Mouse (Mus musculus) CH12.LX (cell line): ENCODE data around the gene Gm20481. TPM values are rescaled to one million over a fixed set of nuclear protein-coding genes. Genes with fewer than 3 reads are reported as not detected.

Source experiments
- DNase-seq: peaks from one replicate; pipeline ENCODE4 v3.0.0-alpha.2; 2013; ENCODE audit errors: extremely low read depth
- H3K27ac ChIP-seq: 2 replicates; pipeline ENCODE4 v1.5.1; 2012; ENCODE audit warnings: low read depth, mild to moderate bottlenecking, control low read depth, moderate library complexity; ENCODE audit not compliant: insufficient read depth
- H3K27me3 ChIP-seq: replicated peaks from 2 replicates; pipeline ENCODE3; 2012; ENCODE audit warnings: inconsistent platforms
- H3K36me3 ChIP-seq, 2 experiments: replicated peaks in 1 of 2; 2 replicates each; pipeline versions ENCODE3 to v1.6.1; 2012; ENCODE audit warnings: inconsistent platforms in 1 of 2, low read length in 1 of 2, mild to moderate bottlenecking in 1 of 2, mixed read lengths in 1 of 2, moderate library complexity in 1 of 2; ENCODE audit not compliant: control insufficient read depth in 1 of 2, insufficient read depth in 1 of 2
- H3K4me1 ChIP-seq, 2 experiments: 2 replicates each; pipeline ENCODE4 v1.6.1; 2012; ENCODE audit warnings: inconsistent platforms in 1 of 2, moderate library complexity in 1 of 2; ENCODE audit not compliant: insufficient read depth in 2 of 2, control insufficient read depth in 1 of 2
- H3K4me2 ChIP-seq: 2 replicates; pipeline ENCODE4 v1.6.1; 2012; ENCODE audit warnings: low read depth, mild to moderate bottlenecking, control low read depth; ENCODE audit not compliant: poor library complexity, insufficient read depth, severe bottlenecking
- H3K4me3 ChIP-seq, 3 experiments: fragments of 150-350 bp in 1 of 3; sonication (generic) in 1 of 3; replicated peaks in 1 of 3; 2 replicates each; pipeline versions ENCODE3 to v1.5.1; 2011 to 2012; ENCODE audit warnings: low read depth in 2 of 3, low read length in 2 of 3, mild to moderate bottlenecking in 2 of 3, moderate library complexity in 2 of 3, control low read depth in 1 of 3, improper control_type of control experiment in 1 of 3, inconsistent platforms in 1 of 3, mixed read lengths in 1 of 3; ENCODE audit not compliant: poor library complexity in 1 of 3
- H3K79me2 ChIP-seq: replicated peaks from 2 replicates; pipeline ENCODE4 v1.6.1; 2012; ENCODE audit warnings: mild to moderate bottlenecking, moderate library complexity; ENCODE audit not compliant: control insufficient read depth, poor library complexity, insufficient read depth, severe bottlenecking; ENCODE audit errors: extremely low read depth
- H3K9ac ChIP-seq: 2 replicates; pipeline ENCODE4 v1.6.1; 2012; ENCODE audit warnings: low read depth, mild to moderate bottlenecking, control low read depth, moderate library complexity; ENCODE audit not compliant: insufficient read depth
- H3K9me3 ChIP-seq: replicated peaks from 2 replicates; pipeline ENCODE3; 2012; ENCODE audit warnings: low read length, inconsistent platforms, mixed read lengths
- BHLHE40 ChIP-seq: IDR thresholded peaks from 2 replicates; pipeline ENCODE4 v1.6.1; 2011; ENCODE audit warnings: mild to moderate bottlenecking, low read depth, low read length, improper control_type of control experiment
- CHD1 ChIP-seq: IDR thresholded peaks from 2 replicates; pipeline ENCODE4 v1.6.1; 2012; ENCODE audit warnings: low read depth, low read length, improper control_type of control experiment, inconsistent platforms
- CHD2 ChIP-seq: IDR thresholded peaks from 2 replicates; pipeline ENCODE4 v1.6.1; 2011; ENCODE audit warnings: low read length, improper control_type of control experiment
- CTCF ChIP-seq, 2 experiments: IDR thresholded peaks in 1 of 2; conservative IDR thresholded peaks in 1 of 2; 2 replicates each; pipeline ENCODE4 v1.5.1; 2011 to 2012; ENCODE audit warnings: low read depth in 2 of 2, low read length in 2 of 2, improper control_type of control experiment in 1 of 2, inconsistent platforms in 1 of 2, mild to moderate bottlenecking in 1 of 2, moderate library complexity in 1 of 2
- E2F4 ChIP-seq: IDR thresholded peaks from 2 replicates; pipeline ENCODE4 v1.6.1; 2011; ENCODE audit warnings: low read depth, low read length, improper control_type of control experiment; ENCODE audit not compliant: insufficient replicate concordance
- ELF1 ChIP-seq: IDR thresholded peaks from 2 replicates; pipeline ENCODE4 v1.6.1; 2014; ENCODE audit warnings: low read depth, mild to moderate bottlenecking, inconsistent platforms, low read length, improper control_type of control experiment
- ETS1 ChIP-seq: conservative IDR thresholded peaks from 2 replicates; pipeline ENCODE4 v1.6.1; 2012; ENCODE audit warnings: low read depth, mild to moderate bottlenecking, inconsistent platforms, low read length, improper control_type of control experiment, moderate library complexity
- GABPA ChIP-seq: IDR thresholded peaks from 2 replicates; pipeline ENCODE4 v1.6.1; 2012; ENCODE audit warnings: low read depth, low read length, improper control_type of control experiment, inconsistent platforms; ENCODE audit not compliant: insufficient replicate concordance
- HCFC1 ChIP-seq: IDR thresholded peaks from 2 replicates; pipeline ENCODE4 v1.6.1; 2012; ENCODE audit warnings: low read depth, mild to moderate bottlenecking, inconsistent platforms, low read length, improper control_type of control experiment
- JUN ChIP-seq: IDR thresholded peaks from 2 replicates; pipeline ENCODE4 v1.6.1; 2011; ENCODE audit warnings: low read depth, mild to moderate bottlenecking, low read length, improper control_type of control experiment, moderate library complexity; ENCODE audit not compliant: insufficient read depth
- JUND ChIP-seq: conservative IDR thresholded peaks from 2 replicates; pipeline ENCODE4 v1.6.1; 2011; ENCODE audit warnings: low read depth, low read length, improper control_type of control experiment
- KAT2A ChIP-seq: IDR thresholded peaks from 2 replicates; pipeline ENCODE4 v1.6.1; 2012; ENCODE audit warnings: low read length, improper control_type of control experiment, inconsistent platforms; ENCODE audit not compliant: insufficient replicate concordance
- MAX ChIP-seq: IDR thresholded peaks from 2 replicates; pipeline ENCODE4 v1.6.1; 2011; ENCODE audit warnings: low read length, improper control_type of control experiment
- MAZ ChIP-seq: IDR thresholded peaks from 2 replicates; pipeline ENCODE4 v1.6.1; 2012; ENCODE audit warnings: low read depth, mild to moderate bottlenecking, inconsistent platforms, low read length, improper control_type of control experiment, moderate library complexity
- MEF2A ChIP-seq: IDR thresholded peaks from 2 replicates; pipeline ENCODE4 v1.6.1; 2014; ENCODE audit warnings: low read depth, mild to moderate bottlenecking, inconsistent platforms, low read length, improper control_type of control experiment, borderline replicate concordance
- MXI1 ChIP-seq: IDR thresholded peaks from 2 replicates; pipeline ENCODE4 v1.6.1; 2011; ENCODE audit warnings: mild to moderate bottlenecking, low read depth, low read length, improper control_type of control experiment
- MYC ChIP-seq: IDR thresholded peaks from 2 replicates; pipeline ENCODE4 v1.6.1; 2011; ENCODE audit warnings: low read depth, mild to moderate bottlenecking, improper control_type of control experiment, low read length
- NELFE ChIP-seq: IDR thresholded peaks from 2 replicates; pipeline ENCODE4 v1.6.1; 2011; ENCODE audit warnings: low read depth, low read length, improper control_type of control experiment
- NRF1 ChIP-seq: IDR thresholded peaks from 2 replicates; pipeline ENCODE4 v1.6.1; 2014; ENCODE audit warnings: low read depth, mild to moderate bottlenecking, inconsistent platforms, low read length, improper control_type of control experiment, moderate library complexity
- PAX5 ChIP-seq: IDR thresholded peaks from 2 replicates; pipeline ENCODE4 v1.6.1; 2012; ENCODE audit warnings: low read length, inconsistent platforms, mixed read lengths
- POLR2A ChIP-seq: IDR thresholded peaks from 2 replicates; pipeline ENCODE4 v1.6.1; 2011; ENCODE audit warnings: low read depth, mild to moderate bottlenecking, improper control_type of control experiment, low read length
- RAD21 ChIP-seq: IDR thresholded peaks from 2 replicates; pipeline ENCODE4 v1.6.1; 2011; ENCODE audit warnings: low read depth, mild to moderate bottlenecking, low read length, improper control_type of control experiment, moderate library complexity
- RCOR1 ChIP-seq: conservative IDR thresholded peaks from 2 replicates; pipeline ENCODE4 v1.6.1; 2012; ENCODE audit warnings: low read depth, mild to moderate bottlenecking, inconsistent platforms, low read length, improper control_type of control experiment
- SIN3A ChIP-seq: IDR thresholded peaks from 2 replicates; pipeline ENCODE4 v1.6.1; 2012; ENCODE audit warnings: low read length, improper control_type of control experiment, inconsistent platforms
- SMC3 ChIP-seq: IDR thresholded peaks from 2 replicates; pipeline ENCODE4 v1.6.1; 2011; ENCODE audit warnings: low read depth, low read length, improper control_type of control experiment
- TBP ChIP-seq: conservative IDR thresholded peaks from 2 replicates; pipeline ENCODE4 v1.6.1; 2011; ENCODE audit warnings: low read depth, low read length, improper control_type of control experiment
- TCF12 ChIP-seq: IDR thresholded peaks from 2 replicates; pipeline ENCODE4 v1.6.1; 2014; ENCODE audit warnings: low read depth, mild to moderate bottlenecking, inconsistent platforms, low read length, improper control_type of control experiment
- UBTF ChIP-seq: IDR thresholded peaks from 2 replicates; pipeline ENCODE4 v1.6.1; 2012; ENCODE audit warnings: low read depth, mild to moderate bottlenecking, inconsistent platforms, low read length, improper control_type of control experiment, moderate library complexity
- USF1 ChIP-seq: IDR thresholded peaks from 2 replicates; pipeline ENCODE4 v1.6.1; 2014; ENCODE audit warnings: low read depth, mild to moderate bottlenecking, inconsistent platforms, low read length, improper control_type of control experiment
- USF2 ChIP-seq: conservative IDR thresholded peaks from 2 replicates; pipeline ENCODE4 v1.6.1; 2011; ENCODE audit warnings: low read depth, low read length, improper control_type of control experiment
- ZC3H11A ChIP-seq: IDR thresholded peaks from 2 replicates; pipeline ENCODE4 v1.6.1; 2012; ENCODE audit warnings: low read depth, mild to moderate bottlenecking, inconsistent platforms, low read length, improper control_type of control experiment
- ZKSCAN1 ChIP-seq: IDR thresholded peaks from 2 replicates; pipeline ENCODE4 v1.6.1; 2012; ENCODE audit warnings: low read depth, inconsistent platforms, low read length, improper control_type of control experiment, borderline replicate concordance
- ZMIZ1 ChIP-seq: IDR thresholded peaks from 2 replicates; pipeline ENCODE4 v1.6.1; 2012; ENCODE audit warnings: low read depth, mild to moderate bottlenecking, inconsistent platforms, low read length, improper control_type of control experiment
- ZNF384 ChIP-seq: IDR thresholded peaks from 2 replicates; pipeline ENCODE4 v1.6.1; 2012; ENCODE audit warnings: low read depth, low read length, improper control_type of control experiment, inconsistent platforms
- dilution Hi-C: fragments of 300-500 bp; cut with MboI; formaldehyde crosslinking; loops from 2 replicates; pipeline ENCODE4 v1.14.3; 2020; ENCODE audit warnings: low sequenced_read_pairs; ENCODE audit not compliant: extremely low pct_unique_long_range_greater_than_20kb, extremely low pct_ligation_motif_present
- in situ Hi-C: fragments of 300-500 bp; cut with MboI; formaldehyde crosslinking; loops from 3 replicates; pipeline ENCODE4 v1.14.3; 2019; ENCODE audit warnings: low sequenced_read_pairs, low pct_ligation_motif_present, low pct_unique_long_range_greater_than_20kb, mixed read lengths
- polyA plus RNA-seq: library from polyadenylated mRNA; unstranded; fragments of >175 nt; gene quantifications from 2 replicates; pipeline ENCODE4 v1.2.1, GENCODE M21; 2012; ENCODE audit warnings: low read depth; ENCODE audit not compliant: insufficient read length
- total RNA-seq, 2 experiments: library from RNA; depleted of rRNA; stranded (reverse); fragments of 300-350 nt in 1 of 2; fragments of >200 nt in 1 of 2; gene quantifications; 2 replicates each; pipeline ENCODE4 v1.2.3; 2012 to 2014

Gene Gm20481
- total and polyA plus RNA-seq, 3 experiments, result not detected

GRCm38 (mm10) chr17:34951636-34952377 lies 17.9 kb upstream of the Gm20481 start (continued):
- TF ChIP-seq ZC3H11A (no peak), CHD1 (peak; percentile 28; the same call in 1 of the 2 replicates), JUN (no peak), USF1 (peak; percentile 26), POLR2A (no peak)

- DNase-seq, result peak; percentile 76
- in situ Hi-C loops, result no loop called here
- H3K9me3 ChIP-seq, result no peaks in the 10 kb centered on the region
- H3K27me3 ChIP-seq, result no peaks in the 10 kb centered on the region
- H3K4me1 ChIP-seq, result peaks cover 10 to 19% of the 10 kb centered on the region in 2 experiments; a peak in 3 of 4 replicates
- H3K4me3 ChIP-seq, result peak overlapping the region; percentile 87 to 98 (median 96)
- H3K27ac ChIP-seq, result peak overlapping the region; percentile 60; the same call in 1 of the 2 replicates
- peaks cover 15 to 29% of the 10 kb centered on the region in 2 experiments for H3K36me3 ChIP-seq
- peaks cover 19% of the 10 kb centered on the region for H3K79me2 ChIP-seq
- H3K9ac ChIP-seq, result peak overlapping the region; percentile 92
- H3K4me2 ChIP-seq, result peak overlapping the region; percentile 40; the same call in 1 of the 2 replicates
- dilution Hi-C loops, result no loop called here
- TF ChIP-seq RAD21 (peak; percentile 47), MAX (peak; percentile 100), USF2 (no peak), BHLHE40 (peak; percentile 86), KAT2A (peak; percentile 78; the same call in 1 of the 2 replicates), ETS1 (no peak), NELFE (peak; percentile 100), MAZ (no peak), MEF2A (0 out of 2 replicates have a peak, but pooled peaks have one; percentile 39), ZKSCAN1 (no peak), ELF1 (no peak), ZC3H11A (no peak), RCOR1 (no peak), JUND (0 out of 2 replicates have a peak, but pooled peaks have one; percentile 8), MXI1 (peak; percentile 79; the same call in 1 of the 2 replicates), GABPA (no peak), MYC (peak; percentile 92), TCF12 (peak; percentile 95), CTCF (conservative IDR thresholded peaks at IDR 0.05 in 1 of 2, IDR thresholded peaks at IDR 0.05 in 1 of 2; ENCODE audit: low read depth in 2 of 2, low read length in 2 of 2) (peak; percentile 67 to 73), E2F4 (0 out of 2 replicates have a peak, but pooled peaks have one; percentile 61), NRF1 (no peak), CHD2 (no peak), ZNF384 (peak; percentile 67; the same call in 1 of the 2 replicates), TBP (peak; percentile 98), JUN (no peak), UBTF (no peak), ZMIZ1 (peak; percentile 99), SMC3 (peak; percentile 53), PAX5 (no peak), POLR2A (peak; percentile 99), SIN3A (peak; percentile 78; the same call in 1 of the 2 replicates), HCFC1 (peak; percentile 84)
These were observed 17.2 kb upstream of the Gm20481 start for GRCm38 (mm10) chr17:34952378-34953040.
